Mouse (Mus musculus) lung, adult 2 months (tissue): ENCODE data around the gene Psmb10.

Source experiments
- CTCF ChIP-seq: fragments of 200-500 bp; IDR thresholded peaks from 2 replicates; pipeline ENCODE4 v1.5.1; 2011; ENCODE audit warnings: mild to moderate bottlenecking, low read length, control low read depth; ENCODE audit not compliant: insufficient read depth
- POLR2A ChIP-seq: fragments of 200-500 bp; IDR thresholded peaks from 2 replicates; pipeline ENCODE4 v1.6.1; 2011; ENCODE audit warnings: low read depth, mild to moderate bottlenecking, control low read depth, low read length, borderline replicate concordance; ENCODE audit errors: extremely low read depth

- TF ChIP-seq CTCF (no peak), POLR2A (no peak)
Observed at GRCm38 (mm10) chr8:105935105-105935504, 3.1 kb downstream of the Psmb10 start.
